Mouse (Mus musculus) myocyte (in vitro differentiated cells): Measurements from ENCODE around the gene Serinc5.

Experiments
- MYOD1 ChIP-seq, 3 experiments: IDR thresholded peaks; one replicate each; pipeline ENCODE4 v1.6.1; 2011; ENCODE audit warnings: control low read depth in 2 of 3, low read depth in 2 of 3, mild to moderate bottlenecking in 2 of 3, moderate library complexity in 1 of 3; ENCODE audit not compliant: insufficient read length in 2 of 3, control insufficient read depth in 1 of 3
- MYOG ChIP-seq, 3 experiments: IDR thresholded peaks; one replicate each; pipeline ENCODE4 v1.6.1; 2011; ENCODE audit warnings: control low read depth in 2 of 3, low read depth in 2 of 3, mild to moderate bottlenecking in 2 of 3; ENCODE audit not compliant: insufficient read length in 2 of 3, control insufficient read depth in 1 of 3, insufficient read depth in 1 of 3
- POLR2A ChIP-seq: IDR thresholded peaks from one replicate; pipeline ENCODE4 v1.6.1; 2011; ENCODE audit warnings: low read depth, mild to moderate bottlenecking, control low read depth, moderate library complexity; ENCODE audit not compliant: insufficient read length
- POLR2AphosphoS2 ChIP-seq: IDR thresholded peaks from one replicate; pipeline ENCODE4 v1.6.1; 2011; ENCODE audit warnings: low read depth, control low read depth; ENCODE audit not compliant: insufficient read length
- REST ChIP-seq: IDR thresholded peaks from one replicate; pipeline ENCODE4 v1.6.1; 2011; ENCODE audit warnings: mild to moderate bottlenecking, control low read depth, moderate library complexity; ENCODE audit not compliant: insufficient read depth, insufficient read length
- TCF3 ChIP-seq: IDR thresholded peaks from one replicate; pipeline ENCODE4 v1.6.1; 2011; ENCODE audit warnings: low read depth, control low read depth; ENCODE audit not compliant: insufficient read length

DNA sequence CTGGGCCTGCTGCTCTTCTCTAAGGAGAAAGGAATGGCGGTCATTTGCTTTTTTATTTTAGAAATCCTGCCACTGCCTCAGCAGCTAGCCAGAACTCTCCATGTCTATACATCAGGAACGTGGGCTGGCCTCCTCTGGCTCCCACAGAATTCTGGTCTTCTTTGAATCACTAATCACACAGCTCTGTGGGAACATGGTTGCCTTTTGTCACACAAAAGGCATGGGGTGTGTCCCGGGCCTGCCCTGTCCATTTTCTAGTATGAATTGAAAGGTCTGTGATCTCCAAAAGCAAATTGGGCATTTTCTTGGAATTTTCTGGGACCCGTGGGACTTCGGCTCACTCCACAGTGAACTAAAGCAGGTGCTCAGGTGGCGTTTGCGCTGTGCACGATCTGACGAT lies 87.9 kb downstream of the Serinc5 start:
- TF ChIP-seq POLR2A (no peak), POLR2AphosphoS2 (no peak), MYOG (IDR thresholded peaks at IDR 0.05; ENCODE audit: control insufficient read depth in 1 of 3, insufficient read depth in 1 of 3, insufficient read length in 2 of 3, low read depth in 2 of 3) (no peak), TCF3 (no peak), MYOD1 (IDR thresholded peaks at IDR 0.05; ENCODE audit: control insufficient read depth in 1 of 3, insufficient read length in 2 of 3, low read depth in 2 of 3) (no peak), REST (no peak)
